Mouse (Mus musculus) gastrocnemius, adult 18-20 months (tissue): ENCODE data around the gene Apopt1. TPM values are rescaled to one million over a fixed set of nuclear protein-coding genes. Genes with fewer than 3 reads are reported as not detected.

Experiments
- total RNA-seq, 2 experiments: library from RNA; stranded (reverse); gene quantifications; 2 replicates each; pipeline ENCODE4 v1.2.3; 2021

Apopt1 gene
- total RNA-seq, 2 experiments from 2014 or later = 40.5 to 43.5 TPM

Other genes with a start within 250 kb of the Apopt1 start
- under 1 TPM in 1 of 2 experiments, not detected in 1; 0.18 TPM for gene Gm266, start 227.4 kb upstream of the Apopt1 start, total RNA-seq
- 100 to 1,000 TPM; 160 to 165 TPM for gene Eif5, start 175.2 kb upstream of the Apopt1 start, total RNA-seq
- 10 to 100 TPM; 52.7 to 55.0 TPM for gene Mark3, start 138.7 kb upstream of the Apopt1 start, total RNA-seq
- 10 to 100 TPM in 1 of 2 experiments, 1 to 10 TPM in 1; 5.9 to 12.2 TPM for gene Ckb, start 40.9 kb upstream of the Apopt1 start, total RNA-seq
- gene Trmt61a, start 35.2 kb upstream of the Apopt1 start, total RNA-seq = 1 to 10 TPM; 2.4 to 3.9 TPM
- 10 to 100 TPM; 16.0 to 16.9 TPM for gene Bag5, start within 50 bp of the Apopt1 start, total RNA-seq
- 10 to 100 TPM; 59.1 to 60.1 TPM for gene Klc1, start 45.6 kb downstream of the Apopt1 start, total RNA-seq
- under 1 TPM; 0.31 to 0.32 TPM for gene Xrcc3, start 100.6 kb downstream of the Apopt1 start, total RNA-seq
- 10 to 100 TPM; 13.6 to 15.8 TPM for gene Zfyve21, start 100.9 kb downstream of the Apopt1 start, total RNA-seq
- gene Ppp1r13b, start 194.8 kb downstream of the Apopt1 start, total RNA-seq = 1 to 10 TPM; 7.3 to 9.1 TPM